Mouse (Mus musculus): ENCODE measurements around the gene Stard7.

- no peak for TF ChIP-seq CTCF (IDR thresholded peaks at IDR 0.05; ENCODE audit: low read depth, low read length)
- TF ChIP-seq POLR2A (IDR thresholded peaks at IDR 0.05; ENCODE audit: insufficient read depth, low read length), result no peak
- TF ChIP-seq EP300 (IDR thresholded peaks at IDR 0.05; ENCODE audit: insufficient read depth, low read depth, low read length), result no peak
Observed at GRCm38 (mm10) chr2:127338833-127339232, 68.8 kb downstream of the Stard7 start.
